Mouse (Mus musculus) heart, adult 18-20 months (tissue): ENCODE measurements around the gene Ss18l1. TPM values are rescaled to one million over a fixed set of nuclear protein-coding genes. Genes with fewer than 3 reads are reported as not detected.
A peak's percentile ranks its signal among the peaks of the same experiment; 100 is the strongest.

Experiments used
- DNase-seq, 2 experiments: peaks; one replicate each; pipeline ENCODE4 v3.0.0; 2021 to 2022; ENCODE audit warnings: mixed read lengths in 1 of 2
- long read RNA-seq, 2 experiments: library from polyadenylated mRNA; stranded (forward); transcript quantifications; one replicate each; pipeline ENCODE4 v2.0.0; 2021
- total RNA-seq, 2 experiments: library from RNA; stranded (reverse); gene quantifications; 2 replicates each; pipeline ENCODE4 v1.2.3; 2021

Ss18l1 gene
- 1 to 10 TPM; 1.9 TPM for total RNA-seq
- long read RNA-seq, experiment 1, full-length matches to known transcripts = 2 of 9 reads
- long read RNA-seq, experiment 1, partial matches to known transcripts = 0 of 9 reads
- long read RNA-seq, experiment 1, other reads (novel, unspliced or antisense) = 7 of 9 reads
- long read RNA-seq, experiment 2, partial matches to known transcripts = 1 of 1 reads
- long read RNA-seq, experiment 2, other reads (novel, unspliced or antisense) = 0 of 1 reads

GRCm38 (mm10) chr2:180042256-180042857, at the start of gene Ss18l1, which contains the start of gene Psma7:
Gene Ss18l1 (plus strand): TSS chr2:180042509.
Gene Psma7 (minus strand): TSS chr2:180042433.
- peak; percentile 91 for DNase-seq

GRCm38 (mm10) chr2:179993071-179993470, 49.2 kb upstream of the Ss18l1 start:
- no peak for DNase-seq

- DNase-seq = no peak
Measured at GRCm38 (mm10) chr2:179998431-179998830, 43.9 kb upstream of the Ss18l1 start.

- no peak for DNase-seq
Measured at GRCm38 (mm10) chr2:180001635-180002034, 40.7 kb upstream of the Ss18l1 start.

- DNase-seq = no peak
Measured at GRCm38 (mm10) chr2:180005656-180006351, 36.5 kb upstream of the Ss18l1 start.

- no peak for DNase-seq
Measured at GRCm38 (mm10) chr2:180006352-180007017, 35.8 kb upstream of the Ss18l1 start.

GRCm38 (mm10) chr2:180010686-180011085, 31.6 kb upstream of the Ss18l1 start:
- no peak for DNase-seq

- no peak for DNase-seq
Measured at GRCm38 (mm10) chr2:180011370-180011769, 30.9 kb upstream of the Ss18l1 start.

- DNase-seq = no peak
Measured at GRCm38 (mm10) chr2:180013686-180014085, 28.6 kb upstream of the Ss18l1 start.

GRCm38 (mm10) chr2:180017632-180018031, 24.7 kb upstream of the Ss18l1 start:
- DNase-seq = peak in 1 of 2 experiments; percentile 31

GRCm38 (mm10) chr2:180018573-180018972, 23.7 kb upstream of the Ss18l1 start:
- no peak for DNase-seq

GRCm38 (mm10) chr2:180020091-180020661, 22.1 kb upstream of the Ss18l1 start:
- DNase-seq = no peak

- DNase-seq = no peak
Measured at GRCm38 (mm10) chr2:180020919-180021318, 21.4 kb upstream of the Ss18l1 start.

- peak in 1 of 2 experiments; percentile 30 for DNase-seq
Measured at GRCm38 (mm10) chr2:180022751-180023150, 19.6 kb upstream of the Ss18l1 start.

GRCm38 (mm10) chr2:180024401-180025098, 17.8 kb upstream of the Ss18l1 start, which contains the start of gene Lsm14b:
Gene Lsm14b (plus strand): TSS chr2:180024987.
- DNase-seq = peak; percentile 98 to 99

- peak in 1 of 2 experiments; percentile 40 for DNase-seq
Measured at GRCm38 (mm10) chr2:180025135-180025860, 17.0 kb upstream of the Ss18l1 start.

GRCm38 (mm10) chr2:180025861-180026200, 16.5 kb upstream of the Ss18l1 start:
- no peak for DNase-seq

GRCm38 (mm10) chr2:180027768-180028167, 14.5 kb upstream of the Ss18l1 start:
- no peak for DNase-seq

GRCm38 (mm10) chr2:180031270-180031669, 11.0 kb upstream of the Ss18l1 start:
- DNase-seq = peak in 1 of 2 experiments; percentile 38

- DNase-seq = no peak
Measured at GRCm38 (mm10) chr2:180032925-180033324, 9.4 kb upstream of the Ss18l1 start.

GRCm38 (mm10) chr2:180033956-180034355, 8.4 kb upstream of the Ss18l1 start:
- DNase-seq = no peak
